Mouse (Mus musculus): Measurements from ENCODE around the gene Pik3cb. TPM values are rescaled to one million over a fixed set of nuclear protein-coding genes. Genes with fewer than 3 reads are reported as not detected.

Gene Pik3cb
- polyA plus RNA-seq, 1 experiment from 2014 or later, result 2.8 TPM

DNA sequence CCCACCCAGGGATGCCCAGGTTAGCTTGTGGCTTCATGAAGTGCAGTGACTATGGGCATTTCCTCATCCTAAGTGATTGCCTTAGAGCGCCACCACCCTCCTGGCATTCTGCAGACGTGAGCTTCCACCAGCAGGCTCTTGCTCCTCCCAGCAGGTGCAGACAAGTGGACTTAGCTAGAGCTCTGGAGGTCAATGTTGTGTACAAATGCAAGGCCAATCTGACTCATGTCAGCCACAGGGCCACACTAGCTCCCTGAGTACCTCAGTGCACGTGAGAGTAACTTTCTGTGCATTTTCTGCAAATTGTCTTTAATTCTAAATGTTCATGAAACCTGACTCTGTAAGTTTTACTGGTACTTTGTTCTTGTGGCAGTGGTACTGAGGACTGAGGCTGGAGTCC, 124.1 kb downstream of the Pik3cb start:
- no peaks in the 10 kb centered on the region for H3K36me3 ChIP-seq
- 67% methylated on average over 3 of the region's 3 CpGs for WGBS
- no peak overlapping the region for H3K27ac ChIP-seq
- H3K4me3 ChIP-seq, result no peak overlapping the region
- no peaks in the 10 kb centered on the region for H3K4me1 ChIP-seq (replicated peaks)
- no peaks in the 10 kb centered on the region; the same call in 1 of the 2 replicates for H3K27me3 ChIP-seq (ENCODE audit: insufficient read depth, poor library complexity, severe bottlenecking)
- H3K9me3 ChIP-seq, result no peaks in the 10 kb centered on the region
- DNase-seq (ENCODE audit: low spot score), result no peak

DNA sequence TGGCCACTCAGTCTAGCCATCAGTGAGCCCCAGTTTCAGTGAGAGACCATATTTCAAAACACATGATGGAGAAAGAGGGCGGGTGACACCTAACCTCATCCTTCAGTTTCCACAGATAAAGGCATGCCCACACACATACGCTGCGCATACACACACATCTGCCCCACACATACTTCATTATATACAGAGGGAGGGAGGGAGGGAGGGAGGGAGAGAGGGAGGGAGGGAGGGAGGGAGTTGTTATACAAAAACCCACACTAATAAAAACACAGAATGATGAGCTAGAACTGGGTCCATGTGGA, 130.6 kb downstream of the Pik3cb start:
- Histone ChIP-seq H3K27me3 (ENCODE audit: insufficient read depth, poor library complexity, severe bottlenecking) (no peaks in the 10 kb centered on the region), H3K4me1 (replicated peaks) (no peaks in the 10 kb centered on the region), H3K27ac (no peak overlapping the region), H3K9me3 (peaks cover 3% of the 10 kb centered on the region; the same call in 1 of the 2 replicates), H3K4me3 (no peak overlapping the region), H3K36me3 (peaks cover 17% of the 10 kb centered on the region; the same call in 1 of the 2 replicates)
- no peak for DNase-seq (ENCODE audit: low spot score)
- 90% methylated on average over 3 of the region's 3 CpGs for WGBS

DNA sequence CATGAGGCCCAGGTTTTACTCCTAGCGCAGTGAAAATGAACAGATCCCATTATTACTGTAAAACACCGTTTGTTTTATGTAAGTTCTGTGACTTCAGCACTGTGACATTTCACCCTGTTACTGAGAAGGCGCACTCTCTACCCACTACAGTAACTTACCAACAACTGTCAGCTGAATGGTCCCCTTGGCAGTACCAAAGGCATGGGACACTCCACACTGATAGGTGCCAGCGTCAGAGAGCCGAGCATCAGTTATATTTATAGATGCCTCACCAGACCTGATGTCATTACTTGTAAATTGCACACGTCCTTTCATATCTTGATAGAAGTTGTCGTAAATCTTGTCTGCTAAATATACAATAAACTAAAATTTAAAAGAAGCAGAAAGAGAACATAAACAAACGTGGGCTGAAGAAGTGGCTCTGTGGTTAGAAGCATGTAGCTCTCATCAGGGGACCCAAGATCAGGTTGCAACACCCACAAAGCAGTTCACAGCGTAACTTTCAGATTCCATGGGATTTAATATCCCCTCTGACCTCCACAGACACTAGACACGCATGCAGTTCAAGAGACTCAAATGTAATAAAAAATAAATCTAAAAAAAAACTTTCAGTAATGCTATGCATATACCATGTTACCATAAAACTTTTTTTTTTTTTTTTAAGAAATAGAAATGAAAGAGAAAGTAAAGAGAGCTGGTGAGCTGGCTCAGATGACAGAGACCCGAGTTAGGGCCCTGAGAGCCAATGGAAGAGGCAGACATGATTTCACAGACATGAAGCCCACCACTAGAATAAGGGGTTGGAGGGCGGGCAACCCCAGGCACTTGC, 131.1 kb downstream of the Pik3cb start:
- H3K4me3 ChIP-seq, result no peak overlapping the region
- no peaks in the 10 kb centered on the region for H3K4me1 ChIP-seq (replicated peaks)
- H3K27me3 ChIP-seq (ENCODE audit: insufficient read depth, poor library complexity, severe bottlenecking), result no peaks in the 10 kb centered on the region
- peaks cover 22% of the 10 kb centered on the region; the same call in 1 of the 2 replicates for H3K36me3 ChIP-seq
- no peak overlapping the region for H3K27ac ChIP-seq
- DNase-seq (ENCODE audit: low spot score), result no peak
- 85% methylated on average over 12 of the region's 12 CpGs for WGBS
- peaks cover 4% of the 10 kb centered on the region; the same call in 1 of the 2 replicates for H3K9me3 ChIP-seq

DNA sequence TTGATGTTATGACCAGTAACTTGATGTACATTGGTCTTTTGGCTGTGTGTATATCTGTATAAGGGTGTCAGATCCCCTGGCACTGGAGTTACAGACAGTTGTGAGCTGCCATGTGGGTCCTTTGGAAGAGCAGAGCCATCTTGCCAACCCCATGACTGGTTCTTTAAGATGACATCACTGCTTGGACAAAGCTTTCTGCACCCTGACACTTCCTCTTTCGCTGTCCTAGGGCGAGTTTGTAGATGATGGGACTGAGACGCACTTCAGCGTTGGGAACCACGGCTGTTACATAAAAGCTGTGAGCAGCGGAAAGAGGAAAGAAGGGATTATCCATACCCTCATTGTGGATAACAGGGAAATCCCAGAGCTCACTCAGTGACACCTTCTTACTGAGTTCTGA, 139.1 kb downstream of the Pik3cb start:
- Histone ChIP-seq H3K36me3 (peaks cover 76% of the 10 kb centered on the region), H3K4me1 (replicated peaks) (no peaks in the 10 kb centered on the region), H3K27ac (no peak overlapping the region), H3K4me3 (no peak overlapping the region), H3K9me3 (peaks cover 4% of the 10 kb centered on the region; the same call in 1 of the 2 replicates), H3K27me3 (ENCODE audit: insufficient read depth, poor library complexity, severe bottlenecking) (no peaks in the 10 kb centered on the region)
- no peak for DNase-seq (ENCODE audit: low spot score)
- WGBS, result 94% methylated on average over 6 of the region's 6 CpGs

DNA sequence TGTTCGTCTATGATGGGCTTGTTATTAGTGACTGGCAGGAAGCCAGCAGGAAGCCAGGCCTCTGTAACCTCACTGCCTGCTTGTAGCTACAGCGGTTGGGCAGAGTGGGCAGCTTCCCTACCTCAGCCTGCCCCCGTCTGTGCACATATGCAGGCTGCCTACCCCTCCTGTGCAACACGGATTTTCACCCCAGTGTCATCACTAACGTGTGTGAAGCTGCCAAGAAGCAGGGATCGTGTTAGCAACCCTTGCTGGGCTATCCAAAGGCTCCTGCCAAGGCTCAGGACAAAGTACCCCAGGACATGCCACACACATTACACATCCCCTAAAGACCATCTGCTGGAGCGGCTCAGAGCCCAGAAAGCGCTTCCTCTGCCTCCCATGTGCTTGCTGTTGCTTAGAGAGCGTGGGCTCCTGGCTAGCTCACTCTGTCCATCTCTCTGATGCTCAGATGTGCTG, 140.5 kb downstream of the Pik3cb start:
- no peaks in the 10 kb centered on the region for H3K27me3 ChIP-seq (ENCODE audit: insufficient read depth, poor library complexity, severe bottlenecking)
- DNase-seq (ENCODE audit: low spot score), result no peak
- H3K4me1 ChIP-seq (replicated peaks), result no peaks in the 10 kb centered on the region
- H3K27ac ChIP-seq, result no peak overlapping the region
- H3K36me3 ChIP-seq, result peaks cover 66% of the 10 kb centered on the region
- H3K9me3 ChIP-seq, result 0 out of 2 replicates have a peak, but pooled peaks cover 2% of the 10 kb centered on the region
- WGBS, result 85% methylated on average over 9 of the region's 9 CpGs
- no peak overlapping the region for H3K4me3 ChIP-seq

DNA sequence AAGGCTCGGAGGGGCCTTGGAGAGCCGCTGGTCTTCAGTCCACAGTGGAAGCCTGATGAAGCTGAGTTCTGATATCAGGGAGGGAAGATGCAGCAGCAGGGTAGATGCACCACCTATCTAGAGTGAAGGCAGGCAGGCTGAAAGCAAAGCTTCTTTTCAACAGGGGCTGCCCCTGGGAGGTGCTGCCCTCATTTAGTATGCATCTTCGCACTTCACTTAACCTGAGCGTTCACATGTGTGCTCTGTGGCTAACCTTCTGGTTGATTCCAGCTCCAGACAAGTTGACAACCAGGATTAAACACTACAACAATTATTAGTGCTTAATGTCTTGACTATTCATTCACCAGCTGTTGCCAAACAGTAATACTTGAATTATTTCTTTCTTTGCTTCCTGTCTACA, 146.3 kb downstream of the Pik3cb start:
- 91% methylated on average over 4 of the region's 4 CpGs for WGBS
- DNase-seq (ENCODE audit: low spot score), result no peak
- no peaks in the 10 kb centered on the region for H3K4me1 ChIP-seq (replicated peaks)
- no peak overlapping the region for H3K4me3 ChIP-seq
- peaks cover 38% of the 10 kb centered on the region for H3K36me3 ChIP-seq
- H3K9me3 ChIP-seq, result no peaks in the 10 kb centered on the region
- H3K27me3 ChIP-seq (ENCODE audit: insufficient read depth, poor library complexity, severe bottlenecking), result no peaks in the 10 kb centered on the region
- no peak overlapping the region for H3K27ac ChIP-seq

DNA sequence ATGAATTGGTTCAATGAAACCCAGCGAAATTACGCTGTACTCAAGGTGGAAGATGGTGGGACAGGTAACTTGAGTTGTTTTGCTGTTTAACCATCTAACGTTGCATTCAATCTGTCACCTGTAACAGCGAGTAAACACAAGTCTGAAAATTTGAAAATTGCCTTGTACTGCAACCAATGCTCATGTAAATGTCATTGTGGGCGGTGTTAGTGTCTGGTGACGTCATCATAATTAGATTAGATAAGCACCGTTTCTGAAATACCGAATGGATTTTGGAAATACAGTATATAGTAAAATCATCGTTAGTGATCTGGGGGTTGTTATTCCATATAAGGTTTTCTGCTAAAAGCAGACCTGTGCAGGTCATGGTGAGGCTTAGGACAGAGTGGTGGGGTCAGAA, 153.3 kb downstream of the Pik3cb start:
- 55% methylated on average over 9 of the region's 9 CpGs for WGBS
- H3K27ac ChIP-seq, result peak overlapping the region; percentile 90; the same call in 1 of the 2 replicates

More for the DNA sequence above, 153.3 kb downstream of the Pik3cb start:
- Histone ChIP-seq H3K27me3 (ENCODE audit: insufficient read depth, poor library complexity, severe bottlenecking) (peaks cover 22% of the 10 kb centered on the region), H3K4me1 (replicated peaks) (peaks cover 24% of the 10 kb centered on the region), H3K4me3 (peak overlapping the region; percentile 82), H3K36me3 (no peaks in the 10 kb centered on the region), H3K9me3 (no peaks in the 10 kb centered on the region)
- DNase-seq (ENCODE audit: low spot score), result no peak

Other genes starting within 250 kb of the Pik3cb start
- not detected in 2 replicates for gene 7420426K07Rik, start 237.5 kb downstream of the Pik3cb start, polyA plus RNA-seq (2016; fragmentation: Nextera tagmentation; extraction: Ambion mirVana)
- 2.4 and 3.1 TPM in 2 replicates for gene Foxl2, start 185.3 kb downstream of the Pik3cb start, polyA plus RNA-seq (2016; fragmentation: Nextera tagmentation; extraction: Ambion mirVana)
- 73.7 and 77.8 TPM in 2 replicates for gene Faim, start 154.2 kb downstream of the Pik3cb start, polyA plus RNA-seq (2016; fragmentation: Nextera tagmentation; extraction: Ambion mirVana)
- gene Gm1123, start 104.9 kb downstream of the Pik3cb start, polyA plus RNA-seq (2016; fragmentation: Nextera tagmentation; extraction: Ambion mirVana), result not detected in 2 replicates
- gene Faiml, start 96.6 kb upstream of the Pik3cb start, polyA plus RNA-seq (2016; fragmentation: Nextera tagmentation; extraction: Ambion mirVana), result not detected in 2 replicates
- 34.4 and 37.2 TPM in 2 replicates for gene Cep70, start 102.7 kb upstream of the Pik3cb start, polyA plus RNA-seq (2016; fragmentation: Nextera tagmentation; extraction: Ambion mirVana)
- 0.34 and 0.37 TPM in 2 replicates for gene Esyt3, start 217.9 kb upstream of the Pik3cb start, polyA plus RNA-seq (2016; fragmentation: Nextera tagmentation; extraction: Ambion mirVana)